Mouse (Mus musculus) neural tube, embryonic 12.5 days (tissue): ENCODE measurements around the gene Dstyk. TPM values are rescaled to one million over a fixed set of nuclear protein-coding genes. Genes with fewer than 3 reads are reported as not detected.
"Not testable (repeated sequence)": the region's sequence is repeated elsewhere in the genome, so short reads cannot be mapped to it uniquely, and the experiment has no call there.

Experiments
- ATAC-seq: fragments of 200-750 bp; cut with Nextera tagmentation; 2 replicates; pipeline ENCODE4 v1.8.0; 2017; ENCODE audit warnings: low read depth, mild to moderate bottlenecking, moderate TSS enrichment, moderate library complexity; ENCODE audit not compliant: low FRiP score
- H3K27ac ChIP-seq: fragments of 300-500 bp; sonication (generic); 2 replicates; pipeline ENCODE4 v1.5.1; 2016
- H3K27me3 ChIP-seq: fragments of 300-500 bp; sonication (generic); replicated peaks from 2 replicates; pipeline ENCODE4 v1.6.1; 2016; ENCODE audit warnings: mild to moderate bottlenecking
- H3K36me3 ChIP-seq: fragments of 300-500 bp; sonication (generic); 2 replicates; pipeline ENCODE4 v1.6.1; 2016; ENCODE audit warnings: mild to moderate bottlenecking
- H3K4me1 ChIP-seq: fragments of 300-500 bp; sonication (generic); 2 replicates; pipeline ENCODE4 v1.6.1; 2016
- H3K4me2 ChIP-seq: fragments of 300-500 bp; sonication (generic); replicated peaks from 2 replicates; pipeline ENCODE4 v1.6.1; 2016; ENCODE audit warnings: mild to moderate bottlenecking
- H3K4me3 ChIP-seq: fragments of 300-500 bp; sonication (generic); 2 replicates; pipeline ENCODE4 v1.5.1; 2016
- H3K9ac ChIP-seq: fragments of 300-500 bp; sonication (generic); 2 replicates; pipeline ENCODE4 v1.6.1; 2016; ENCODE audit warnings: mild to moderate bottlenecking
- H3K9me3 ChIP-seq: fragments of 300-500 bp; sonication (generic); 2 replicates; pipeline ENCODE4 v1.6.1; 2016; ENCODE audit warnings: mild to moderate bottlenecking
- WGBS: fragments of 180-500 bp; shearing (Covaris S2); methylation state at CpG from one replicate; pipeline ENCODE4 v1.1.7; 2016; 5-methylcytosine and 5-hydroxymethylcytosine counted together
- polyA plus RNA-seq: library from polyadenylated mRNA; unstranded; fragments of >200 nt; fragmentation: Nextera tagmentation; extraction: Ambion mirVana; gene quantifications from 2 replicates; pipeline ENCODE4 v1.2.1, GENCODE M21; 2016

Gene Dstyk
- polyA plus RNA-seq, 1 experiment from 2014 or later = 12.3 TPM

DNA sequence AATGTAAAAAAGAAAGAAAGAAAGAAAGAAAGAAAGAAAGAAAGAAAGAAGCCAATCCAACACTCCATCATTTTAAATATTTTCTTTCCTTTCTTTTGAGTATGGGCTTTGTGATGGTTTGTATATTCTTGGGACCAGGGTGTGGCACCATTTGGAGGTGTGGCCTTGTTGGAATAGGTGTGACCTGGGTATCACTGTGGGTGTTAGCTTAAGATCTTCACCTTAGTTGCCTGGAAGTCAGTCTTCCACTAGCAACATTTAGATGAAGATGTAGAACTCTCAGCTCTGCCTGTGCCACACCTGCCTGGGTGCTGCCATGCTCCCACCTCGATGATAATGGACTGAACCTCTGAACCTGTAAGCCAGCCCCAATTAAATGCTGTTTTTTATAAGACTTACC is 52.7 kb downstream of the Dstyk start:
- 91% methylated on average over 1 of the region's 1 CpGs for WGBS
- H3K27ac ChIP-seq, H3K4me1 ChIP-seq, ATAC-seq, H3K4me3 ChIP-seq, H3K4me2 ChIP-seq, H3K9me3 ChIP-seq, H3K27me3 ChIP-seq, H3K9ac ChIP-seq: not testable (repeated sequence)
- H3K36me3 ChIP-seq = peaks cover 12% of the 10 kb centered on the region

DNA sequence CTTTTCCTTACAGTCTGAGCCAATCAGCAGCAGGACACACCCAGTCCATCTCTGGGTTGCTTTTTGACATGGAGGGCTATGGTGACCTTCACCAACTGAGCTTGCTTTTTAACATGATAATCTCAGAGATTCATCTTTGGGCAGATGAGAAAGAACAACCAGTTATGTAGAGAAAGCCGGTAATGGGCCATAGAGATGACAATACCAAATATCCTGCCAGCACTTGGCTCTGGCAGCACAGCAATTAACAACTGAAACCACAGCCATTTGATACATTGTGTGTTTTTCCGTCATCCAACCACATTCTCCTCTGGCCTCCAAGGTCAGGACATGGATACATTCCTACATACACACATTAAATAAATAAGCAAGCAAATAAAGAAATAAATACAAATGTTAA is 53.7 kb downstream of the Dstyk start:
- no peak overlapping the region for H3K27ac ChIP-seq
- H3K4me3 ChIP-seq = no peak overlapping the region
- H3K27me3 ChIP-seq = no peaks in the 10 kb centered on the region
- no peaks in the 10 kb centered on the region for H3K9me3 ChIP-seq
- peaks cover 12% of the 10 kb centered on the region for H3K36me3 ChIP-seq
- H3K9ac ChIP-seq = no peak overlapping the region
- H3K4me2 ChIP-seq = no peak overlapping the region
- no peaks in the 10 kb centered on the region for H3K4me1 ChIP-seq
- WGBS = 91% methylated on average over 2 of the region's 2 CpGs
- no peak for ATAC-seq

DNA sequence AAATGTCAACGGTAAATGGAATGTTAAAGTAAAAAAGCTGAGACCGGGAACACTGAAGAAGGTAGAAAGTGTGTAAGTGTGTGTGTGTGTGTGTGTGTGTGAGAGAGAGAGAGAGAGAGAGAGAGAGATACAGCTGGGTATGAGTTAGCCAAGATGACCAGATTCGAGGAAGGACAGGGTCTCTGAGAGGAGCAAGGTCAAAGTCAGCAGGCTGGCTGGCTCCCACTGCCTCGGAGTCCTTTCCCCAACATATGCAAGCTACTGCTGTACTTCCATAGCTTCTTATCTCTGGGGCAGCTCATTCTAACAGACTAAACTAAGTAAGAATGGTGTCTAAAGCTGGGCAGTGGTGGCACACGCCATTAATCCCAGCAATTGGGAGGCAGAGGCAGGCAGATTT is 54.1 kb downstream of the Dstyk start:
- 92% methylated on average over 5 of the region's 5 CpGs for WGBS

DNA sequence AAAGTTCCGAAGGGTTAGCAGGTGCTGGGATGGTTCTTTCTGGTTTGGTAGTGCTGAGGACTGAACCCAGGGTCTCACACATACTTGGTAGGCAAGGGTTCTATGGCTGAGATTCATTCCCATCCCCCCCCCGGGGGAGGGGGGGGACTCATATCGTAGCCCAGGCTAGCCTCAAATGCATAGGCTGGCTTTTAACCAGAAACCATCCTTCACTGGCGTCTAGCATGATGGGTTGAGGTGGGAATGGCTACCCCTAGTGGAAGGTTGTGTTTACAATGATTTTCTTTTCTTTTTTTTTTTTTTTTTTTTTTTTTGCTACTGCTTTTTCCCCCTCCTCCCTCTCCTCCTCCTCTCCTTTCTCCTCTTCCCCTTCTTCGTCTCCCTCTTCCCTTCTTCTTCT is 55.2 kb downstream of the Dstyk start:
- no peaks in the 10 kb centered on the region for H3K27me3 ChIP-seq
- peaks cover 4% of the 10 kb centered on the region; the same call in 1 of the 2 replicates for H3K36me3 ChIP-seq
- no peak for ATAC-seq
- H3K4me1 ChIP-seq = no peaks in the 10 kb centered on the region
- WGBS = 60% methylated on average over 5 of the region's 5 CpGs
- no peak overlapping the region for H3K4me2 ChIP-seq
- H3K4me3 ChIP-seq = no peak overlapping the region
- H3K27ac ChIP-seq = no peak overlapping the region
- no peak overlapping the region for H3K9ac ChIP-seq
- no peaks in the 10 kb centered on the region for H3K9me3 ChIP-seq

More for the DNA sequence above, 54.1 kb downstream of the Dstyk start:
- H3K27me3 ChIP-seq = no peaks in the 10 kb centered on the region
- ATAC-seq = no peak
- no peak overlapping the region for H3K4me3 ChIP-seq
- no peak overlapping the region for H3K9ac ChIP-seq
- H3K4me2 ChIP-seq = no peak overlapping the region
- peaks cover 12% of the 10 kb centered on the region for H3K36me3 ChIP-seq
- no peak overlapping the region for H3K27ac ChIP-seq
- no peaks in the 10 kb centered on the region for H3K9me3 ChIP-seq
- H3K4me1 ChIP-seq = no peaks in the 10 kb centered on the region

DNA sequence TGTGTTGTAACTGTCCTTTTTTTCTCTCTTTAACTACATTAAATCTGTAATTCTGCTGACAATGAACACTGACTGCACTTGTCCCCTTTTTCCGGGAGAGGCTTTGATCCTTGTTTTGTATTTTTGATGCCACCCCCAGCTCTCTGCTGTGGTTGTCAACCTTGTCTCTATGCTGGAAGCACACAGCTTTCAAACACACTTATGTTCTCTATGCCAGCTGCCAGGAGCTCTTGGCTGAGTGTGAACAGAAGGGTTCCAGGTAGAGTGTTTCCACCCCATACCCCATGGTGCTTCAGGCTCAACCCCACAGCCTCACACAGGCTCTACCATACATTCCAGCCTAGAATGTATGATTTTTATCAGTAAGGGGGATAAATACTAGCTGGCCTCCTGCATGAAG is 57.1 kb downstream of the Dstyk start:
- no peaks in the 10 kb centered on the region for H3K27me3 ChIP-seq
- 76% methylated on average over 1 of the region's 1 CpGs for WGBS
- no peak overlapping the region for H3K27ac ChIP-seq
- no peak for ATAC-seq
- no peaks in the 10 kb centered on the region for H3K36me3 ChIP-seq
- H3K4me3 ChIP-seq = no peak overlapping the region
- H3K4me1 ChIP-seq = peaks cover 15% of the 10 kb centered on the region
- no peak overlapping the region for H3K4me2 ChIP-seq
- H3K9me3 ChIP-seq = no peaks in the 10 kb centered on the region
- H3K9ac ChIP-seq = no peak overlapping the region

DNA sequence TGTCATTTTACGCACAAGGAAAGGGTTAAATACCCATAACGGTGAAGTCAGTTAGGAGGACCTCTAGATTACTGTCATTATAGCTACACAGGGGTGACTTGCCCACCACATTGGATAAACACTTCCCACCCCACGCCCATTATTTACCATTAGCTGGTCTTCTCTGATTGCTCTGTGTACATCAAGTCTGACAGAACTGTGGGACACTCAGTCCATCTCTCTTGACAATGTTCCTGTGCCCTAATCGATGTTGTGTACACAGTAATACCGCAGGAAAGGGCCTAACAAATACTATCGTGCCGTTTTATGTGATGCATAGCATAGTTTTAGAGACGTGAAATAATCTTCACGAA is 59.2 kb downstream of the Dstyk start:
- H3K9me3 ChIP-seq = no peaks in the 10 kb centered on the region
- no peak overlapping the region for H3K27ac ChIP-seq
- H3K9ac ChIP-seq = peak overlapping the region; percentile 76
- H3K4me2 ChIP-seq = peak overlapping the region; percentile 81
- peaks cover 20% of the 10 kb centered on the region for H3K4me1 ChIP-seq
- peak overlapping the region; percentile 68 for H3K4me3 ChIP-seq
- no peaks in the 10 kb centered on the region for H3K36me3 ChIP-seq
- 5% methylated on average over 9 of the region's 9 CpGs for WGBS
- ATAC-seq = peak; percentile 57
- no peaks in the 10 kb centered on the region for H3K27me3 ChIP-seq

DNA sequence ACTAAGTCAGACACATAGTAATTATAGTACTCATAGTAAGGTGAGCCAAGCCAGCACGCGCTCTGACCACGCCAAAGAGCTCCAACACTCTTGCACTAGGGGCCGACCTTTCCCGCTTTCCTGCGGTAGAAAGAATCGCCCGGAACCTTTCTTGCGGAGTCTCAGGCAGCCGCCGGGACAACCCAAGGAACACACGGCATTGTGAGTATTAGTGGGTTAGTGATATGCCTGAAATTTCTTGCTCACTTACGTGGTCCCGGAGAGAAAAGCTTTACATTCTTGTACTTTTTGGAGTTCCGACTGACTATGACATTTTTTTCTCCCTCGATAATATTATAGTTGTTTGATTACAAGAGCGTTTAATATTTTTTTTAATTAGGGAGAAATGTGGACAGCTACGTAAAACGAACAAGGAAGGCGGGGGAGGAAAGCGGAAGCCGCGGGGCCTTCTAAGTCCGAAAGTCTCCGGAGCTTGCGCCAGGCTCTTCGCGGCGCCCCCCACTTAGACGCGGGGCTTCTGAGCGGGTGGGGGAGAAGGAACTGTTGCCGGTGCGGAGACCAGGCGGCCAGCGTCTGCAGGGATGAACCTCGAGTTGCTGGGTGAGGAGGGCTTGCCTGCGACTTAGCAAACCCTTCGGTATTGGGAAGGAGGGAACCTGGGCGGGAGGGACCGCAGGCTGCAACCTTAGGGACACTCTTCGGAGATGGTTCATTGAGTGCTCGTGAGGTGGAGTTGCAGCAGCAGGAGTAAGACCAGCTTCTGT is 59.8 kb downstream of the Dstyk start, which contains the start of gene Rbbp5:
Rbbp5 (plus strand) TSS at position 438 of the 764 bp plus-strand sequence.
- peak within 1 kb of the TSS; percentile 81 for H3K4me2 ChIP-seq
- no peaks in the 10 kb centered on the region for H3K27me3 ChIP-seq
- H3K36me3 ChIP-seq = no peaks in the 10 kb centered on the region
- H3K9me3 ChIP-seq = no peaks in the 10 kb centered on the region
- no peak within 1 kb of the TSS for H3K27ac ChIP-seq
- H3K4me3 ChIP-seq = peak within 1 kb of the TSS; percentile 68
- H3K9ac ChIP-seq = peak within 1 kb of the TSS; percentile 76
- WGBS = under 1% methylated on average over 43 of the region's 43 CpGs
- peaks cover 20% of the 10 kb centered on the region for H3K4me1 ChIP-seq
- ATAC-seq = peak; percentile 89

DNA sequence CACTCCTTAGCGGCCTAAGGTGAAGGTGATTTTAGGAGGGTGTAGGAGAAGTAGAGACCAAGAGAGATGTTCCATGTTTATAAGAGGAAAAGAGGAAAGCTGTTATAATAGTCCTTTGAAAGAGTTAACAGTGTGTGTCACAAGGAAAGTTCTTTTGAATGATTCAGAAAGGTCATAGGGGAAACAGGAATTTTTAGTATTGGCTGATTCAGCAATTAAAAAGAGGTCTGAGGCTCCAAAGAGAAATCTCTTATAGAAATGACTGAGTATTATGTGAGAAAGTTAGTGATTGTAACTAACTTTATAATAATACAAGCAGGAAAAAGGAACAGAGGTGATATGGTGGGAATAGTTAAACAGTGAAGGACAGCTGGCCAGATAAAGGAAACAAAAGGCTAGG is 62.1 kb downstream of the Dstyk start:
- Histone ChIP-seq H3K4me3 (no peak overlapping the region), H3K36me3 (no peaks in the 10 kb centered on the region), H3K27me3 (no peaks in the 10 kb centered on the region), H3K27ac (no peak overlapping the region), H3K9ac (no peak overlapping the region), H3K9me3 (no peaks in the 10 kb centered on the region), H3K4me2 (no peak overlapping the region), H3K4me1 (peaks cover 20% of the 10 kb centered on the region)
- WGBS = 85% methylated on average over 1 of the region's 1 CpGs
- ATAC-seq = no peak

DNA sequence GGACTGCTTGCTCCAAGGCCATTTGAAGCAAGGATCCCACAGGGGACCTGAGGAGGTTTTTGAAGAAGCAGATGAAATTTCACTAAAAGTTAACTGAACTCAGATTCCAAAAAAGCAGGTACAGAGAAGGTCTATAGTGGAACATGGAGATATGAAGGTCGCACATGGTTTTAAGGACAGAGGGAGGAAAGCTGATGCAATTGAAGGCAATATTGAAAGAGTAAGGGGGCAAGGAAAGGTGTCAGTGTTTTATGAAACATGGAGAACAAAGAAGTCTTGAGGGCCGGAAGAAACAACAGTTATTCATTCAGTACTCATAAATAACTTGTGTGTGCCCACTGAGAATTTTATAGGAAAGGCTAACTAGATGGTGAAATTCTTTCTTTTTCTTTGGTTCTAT is 64.3 kb downstream of the Dstyk start:
- Histone ChIP-seq H3K27ac (no peak overlapping the region), H3K4me1 (peaks cover 20% of the 10 kb centered on the region), H3K27me3 (no peaks in the 10 kb centered on the region), H3K36me3 (peaks cover 5% of the 10 kb centered on the region), H3K4me2 (no peak overlapping the region), H3K9ac (no peak overlapping the region), H3K4me3 (no peak overlapping the region), H3K9me3 (no peaks in the 10 kb centered on the region)
- WGBS = 90% methylated on average over 2 of the region's 2 CpGs
- no peak for ATAC-seq

DNA sequence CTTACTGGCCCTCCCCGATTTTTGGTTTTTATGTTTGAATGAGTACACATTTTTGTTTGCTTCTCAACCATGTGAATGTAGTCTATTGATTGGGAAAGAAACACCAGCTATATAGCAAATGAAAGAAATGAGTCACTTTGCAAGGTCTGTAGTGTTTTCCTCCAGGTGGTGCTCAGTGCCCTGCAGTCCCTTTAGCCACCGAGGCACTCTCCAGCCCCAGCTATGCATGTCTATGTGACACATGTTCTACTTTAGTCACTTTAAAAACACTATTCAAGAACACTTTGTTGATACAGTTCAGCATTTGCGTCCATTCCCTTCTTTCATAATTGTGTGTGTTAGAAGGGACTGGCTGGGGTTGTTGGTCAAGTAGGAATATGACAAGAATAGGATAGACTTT is 65.9 kb downstream of the Dstyk start:
- ATAC-seq = no peak
- 97% methylated on average over 3 of the region's 3 CpGs for WGBS

DNA sequence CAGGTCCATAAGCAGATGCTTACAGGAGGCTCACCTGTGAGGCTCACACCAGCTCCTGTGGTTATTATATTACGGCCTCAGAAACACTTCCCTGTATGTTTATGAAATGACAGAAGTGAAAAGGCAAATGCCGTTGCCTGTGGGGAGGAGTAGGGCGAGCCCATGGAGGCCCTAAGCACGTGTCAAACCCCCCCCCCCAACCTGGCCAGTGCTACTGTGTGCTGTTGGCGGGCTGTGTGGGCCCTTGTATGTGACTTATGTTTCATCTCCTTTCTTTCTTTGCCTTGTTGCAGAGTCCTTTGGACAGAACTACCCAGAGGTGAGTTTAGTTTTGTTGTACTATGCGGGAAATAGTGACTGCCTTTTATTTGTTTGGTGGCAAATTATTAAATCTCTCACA is 66.4 kb downstream of the Dstyk start:
- Histone ChIP-seq H3K36me3 (peaks cover 13% of the 10 kb centered on the region), H3K4me2 (no peak overlapping the region), H3K9ac (no peak overlapping the region), H3K27me3 (no peaks in the 10 kb centered on the region), H3K9me3 (no peaks in the 10 kb centered on the region), H3K4me1 (peaks cover 10% of the 10 kb centered on the region; the same call in 1 of the 2 replicates), H3K4me3 (no peak overlapping the region), H3K27ac (no peak overlapping the region)
- no peak for ATAC-seq
- WGBS = 90% methylated on average over 6 of the region's 6 CpGs

More for the DNA sequence above, 65.9 kb downstream of the Dstyk start:
- H3K4me3 ChIP-seq = no peak overlapping the region
- H3K9ac ChIP-seq = no peak overlapping the region
- no peaks in the 10 kb centered on the region for H3K9me3 ChIP-seq
- peaks cover 15% of the 10 kb centered on the region for H3K4me1 ChIP-seq
- H3K27me3 ChIP-seq = no peaks in the 10 kb centered on the region
- H3K27ac ChIP-seq = no peak overlapping the region
- H3K4me2 ChIP-seq = no peak overlapping the region
- peaks cover 8% of the 10 kb centered on the region for H3K36me3 ChIP-seq

DNA sequence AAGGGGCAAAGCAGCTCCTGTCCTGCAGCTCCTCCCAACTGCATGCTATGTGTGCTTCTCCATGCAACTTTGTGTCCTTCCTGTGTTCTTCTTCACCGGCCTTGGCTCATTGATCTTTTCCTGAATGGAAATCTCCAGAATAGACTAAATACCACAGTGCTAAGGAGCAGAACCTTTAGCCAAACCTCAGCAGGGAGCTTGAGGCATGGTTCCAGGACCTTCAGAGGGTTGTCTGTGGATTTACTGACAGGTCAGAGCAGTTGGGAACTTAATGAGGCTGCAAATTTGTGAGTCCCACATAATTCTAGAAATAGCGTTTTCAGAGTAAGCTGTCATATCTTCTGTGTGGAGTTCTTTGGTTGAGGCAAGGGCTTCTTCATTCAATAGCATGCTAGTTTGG is 83.2 kb downstream of the Dstyk start:
- H3K9me3 ChIP-seq = no peaks in the 10 kb centered on the region
- 99% methylated on average over 2 of the region's 2 CpGs for WGBS
- no peak for ATAC-seq
- H3K36me3 ChIP-seq = peaks cover 86% of the 10 kb centered on the region
- H3K4me3 ChIP-seq = no peak overlapping the region
- H3K27me3 ChIP-seq = no peaks in the 10 kb centered on the region
- H3K4me1 ChIP-seq = no peaks in the 10 kb centered on the region
- no peak overlapping the region for H3K4me2 ChIP-seq
- no peak overlapping the region for H3K9ac ChIP-seq
- H3K27ac ChIP-seq = no peak overlapping the region

DNA sequence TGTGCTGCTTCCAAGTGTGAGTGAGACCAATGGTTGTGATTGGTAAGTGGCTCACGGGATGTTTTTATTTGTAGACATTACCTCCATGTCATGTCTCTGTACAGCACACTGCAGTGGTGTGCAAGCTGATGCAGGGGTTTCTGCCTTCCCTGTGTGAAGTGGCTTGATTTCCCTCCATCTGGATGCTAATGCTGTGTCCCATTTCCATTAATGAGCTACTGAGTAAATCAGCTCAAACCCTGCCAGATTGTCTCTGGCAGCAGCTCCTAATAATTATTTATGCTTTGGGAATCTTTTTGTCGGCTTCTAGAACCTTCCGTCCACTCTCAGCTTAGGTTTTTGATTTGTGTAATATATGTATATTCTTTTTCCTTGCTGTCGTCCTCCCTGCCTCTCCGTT is 87.8 kb downstream of the Dstyk start:
- no peak for ATAC-seq
- Histone ChIP-seq H3K4me2 (no peak overlapping the region), H3K27me3 (no peaks in the 10 kb centered on the region), H3K4me1 (no peaks in the 10 kb centered on the region), H3K4me3 (no peak overlapping the region), H3K9me3 (no peaks in the 10 kb centered on the region), H3K27ac (no peak overlapping the region), H3K9ac (no peak overlapping the region), H3K36me3 (peaks cover 70% of the 10 kb centered on the region)
- WGBS = 86% methylated on average over 5 of the region's 5 CpGs
